Mouse (Mus musculus): ENCODE results near the gene Cop1. TPM values are rescaled to one million over a fixed set of nuclear protein-coding genes. Genes with fewer than 3 reads are reported as not detected.
"Not testable (repeated sequence)": the region's sequence is repeated elsewhere in the genome, so short reads cannot be mapped to it uniquely, and the experiment has no call there.

The Cop1 gene
- polyA plus RNA-seq (2015; fragmentation: Nextera tagmentation; extraction: Ambion mirVana): 55.6 and 73.0 TPM in 2 replicates

- peak within 1 kb of the TSS; percentile 63 for H3K4me3 ChIP-seq (replicated peaks)
- WGBS: under 1% methylated on average over 81 of the region's 97 CpGs
- H3K9ac ChIP-seq: peak within 1 kb of the TSS; percentile 70
- H3K27me3 ChIP-seq (replicated peaks); H3K9me3 ChIP-seq; H3K36me3 ChIP-seq; H3K4me1 ChIP-seq (replicated peaks): not testable (repeated sequence)
- peak within 1 kb of the TSS; percentile 87 for H3K27ac ChIP-seq
- H3K4me2 ChIP-seq (replicated peaks): peak within 1 kb of the TSS; percentile 64
- ATAC-seq: peak; percentile 98
These were observed at the start of gene Cop1 for GRCm38 (mm10) chr1:159231781-159232571. Cop1 (plus strand) TSS chr1:159232320.

- 74% methylated on average over 3 of the region's 3 CpGs for WGBS
- no peaks in the 10 kb centered on the region for H3K27me3 ChIP-seq (replicated peaks)
- ATAC-seq: no peak
These were observed 45.4 kb upstream of the Cop1 start for GRCm38 (mm10) chr1:159186741-159187140.

DNA sequence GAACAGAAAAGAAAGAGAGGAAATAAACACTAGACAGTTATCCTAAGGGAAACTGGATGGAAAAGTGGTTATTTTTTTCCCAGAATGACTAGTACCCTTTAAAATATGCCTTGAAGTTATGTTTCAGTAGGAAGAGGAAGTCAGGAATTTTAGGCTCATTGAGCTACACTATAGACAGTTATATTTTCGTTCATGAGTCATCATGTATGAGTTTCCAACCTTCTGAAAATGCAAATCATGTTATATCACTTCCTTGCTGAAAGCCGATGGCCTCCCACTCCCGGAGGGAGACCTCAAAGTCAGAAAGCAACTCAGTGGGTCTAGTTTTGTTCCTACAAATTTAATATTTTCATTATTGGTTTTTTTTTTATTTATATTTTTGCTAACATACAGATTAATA is 33.5 kb upstream of the Cop1 start:
- no peaks in the 10 kb centered on the region for H3K9me3 ChIP-seq

More at GRCm38 (mm10) chr1:159186741-159187140, 45.4 kb upstream of the Cop1 start:
- H3K4me2 ChIP-seq (replicated peaks): no peak overlapping the region
- H3K9me3 ChIP-seq: no peaks in the 10 kb centered on the region
- H3K36me3 ChIP-seq: no peaks in the 10 kb centered on the region
- no peak overlapping the region for H3K27ac ChIP-seq
- no peak overlapping the region for H3K9ac ChIP-seq
- H3K4me3 ChIP-seq (replicated peaks): no peak overlapping the region
- H3K4me1 ChIP-seq (replicated peaks): no peaks in the 10 kb centered on the region

GRCm38 (mm10) chr1:159199606-159200005 is 32.5 kb upstream of the Cop1 start:
- no peaks in the 10 kb centered on the region for H3K4me1 ChIP-seq (replicated peaks)
- no peak overlapping the region for H3K27ac ChIP-seq
- no peak for ATAC-seq
- no peak overlapping the region for H3K4me3 ChIP-seq (replicated peaks)
- H3K36me3 ChIP-seq: no peaks in the 10 kb centered on the region
- H3K9ac ChIP-seq: no peak overlapping the region
- H3K9me3 ChIP-seq: no peaks in the 10 kb centered on the region
- no peak overlapping the region for H3K4me2 ChIP-seq (replicated peaks)
- 46% methylated on average over 3 of the region's 3 CpGs for WGBS
- H3K27me3 ChIP-seq (replicated peaks): no peaks in the 10 kb centered on the region

More for the DNA sequence above, 33.5 kb upstream of the Cop1 start:
- H3K4me2 ChIP-seq (replicated peaks): no peak overlapping the region
- H3K9ac ChIP-seq: no peak overlapping the region
- ATAC-seq: no peak
- 74% methylated on average over 3 of the region's 3 CpGs for WGBS
- no peak overlapping the region for H3K4me3 ChIP-seq (replicated peaks)
- H3K36me3 ChIP-seq: no peaks in the 10 kb centered on the region
- H3K27me3 ChIP-seq (replicated peaks): no peaks in the 10 kb centered on the region
- H3K4me1 ChIP-seq (replicated peaks): no peaks in the 10 kb centered on the region
- H3K27ac ChIP-seq: no peak overlapping the region

GRCm38 (mm10) chr1:159201220-159201619 is 30.9 kb upstream of the Cop1 start:
- no peak overlapping the region for H3K27ac ChIP-seq
- no peak overlapping the region for H3K9ac ChIP-seq
- ATAC-seq: no peak
- H3K4me2 ChIP-seq (replicated peaks): no peak overlapping the region
- no peaks in the 10 kb centered on the region for H3K9me3 ChIP-seq
- H3K36me3 ChIP-seq: no peaks in the 10 kb centered on the region
- H3K27me3 ChIP-seq (replicated peaks): no peaks in the 10 kb centered on the region
- no peak overlapping the region for H3K4me3 ChIP-seq (replicated peaks)
- H3K4me1 ChIP-seq (replicated peaks): no peaks in the 10 kb centered on the region

DNA sequence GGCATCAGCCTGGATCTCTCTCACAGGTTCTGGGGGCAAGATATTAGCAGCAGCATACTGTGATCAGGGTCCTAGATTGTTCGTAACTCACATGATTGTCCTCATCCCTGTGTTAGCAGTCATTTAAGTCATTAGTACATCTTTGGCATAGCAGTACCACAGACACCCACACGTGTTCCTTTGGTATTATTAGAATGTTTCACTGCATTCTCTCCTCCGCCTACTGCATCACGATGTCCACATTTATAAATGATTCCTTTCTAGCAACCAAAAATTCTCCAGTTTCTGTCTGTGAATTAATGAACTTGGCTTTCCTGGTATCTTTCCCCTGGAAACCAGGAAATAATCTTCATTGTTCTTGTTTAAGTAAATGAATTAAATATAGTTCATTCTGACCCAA is 20.4 kb upstream of the Cop1 start:
- WGBS: 77% methylated on average over 4 of the region's 4 CpGs
- Histone ChIP-seq H3K9me3 (no peaks in the 10 kb centered on the region), H3K36me3 (no peaks in the 10 kb centered on the region), H3K4me3 (replicated peaks) (no peak overlapping the region), H3K4me2 (replicated peaks) (no peak overlapping the region), H3K9ac (no peak overlapping the region), H3K27ac (no peak overlapping the region), H3K27me3 (replicated peaks) (no peaks in the 10 kb centered on the region), H3K4me1 (replicated peaks) (no peaks in the 10 kb centered on the region)
- no peak for ATAC-seq

DNA sequence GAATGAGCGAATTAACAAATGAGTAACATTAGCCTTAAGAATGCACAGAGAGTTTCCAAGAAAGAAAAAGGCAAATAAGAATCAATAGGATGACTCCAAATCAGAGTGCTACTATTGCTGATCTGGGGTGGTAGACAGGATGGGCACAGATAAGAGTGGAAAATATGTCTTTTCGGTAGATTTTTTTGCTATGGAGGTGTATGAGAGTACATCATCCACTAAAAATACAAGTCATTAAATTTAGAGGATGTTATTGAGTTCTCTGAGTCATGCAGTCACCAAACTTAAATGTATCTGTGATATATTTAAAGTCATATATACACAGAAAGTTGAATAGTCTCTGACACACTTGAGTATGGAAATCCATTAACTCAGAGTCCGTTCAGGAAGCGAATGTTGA is 14.7 kb upstream of the Cop1 start:
- no peak overlapping the region for H3K9ac ChIP-seq
- no peak overlapping the region for H3K4me3 ChIP-seq (replicated peaks)
- 82% methylated on average over 4 of the region's 4 CpGs for WGBS
- H3K27me3 ChIP-seq (replicated peaks): no peaks in the 10 kb centered on the region
- no peaks in the 10 kb centered on the region for H3K4me1 ChIP-seq (replicated peaks)
- H3K27ac ChIP-seq: no peak overlapping the region
- ATAC-seq: no peak
- H3K9me3 ChIP-seq: no peaks in the 10 kb centered on the region
- no peak overlapping the region for H3K4me2 ChIP-seq (replicated peaks)
- no peaks in the 10 kb centered on the region for H3K36me3 ChIP-seq

DNA sequence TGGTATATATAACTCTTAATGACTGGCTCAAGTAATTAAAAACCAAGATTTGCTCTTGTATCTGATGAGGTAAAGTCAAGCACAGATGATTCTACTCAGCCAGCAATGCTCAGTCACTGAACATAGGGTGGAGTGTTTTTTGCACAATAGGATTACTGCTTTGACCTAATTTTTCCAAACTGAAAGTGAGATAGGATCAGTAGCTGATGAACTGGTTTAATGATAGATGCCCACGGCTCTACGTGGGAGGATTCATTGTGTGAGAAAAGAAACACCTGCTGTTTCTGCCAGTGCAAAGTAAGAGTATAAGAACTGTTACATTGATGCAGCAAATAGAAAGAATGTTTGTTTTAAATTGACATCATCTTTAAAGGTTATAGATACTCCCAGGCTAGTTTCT is 10.1 kb upstream of the Cop1 start:
- no peak overlapping the region for H3K4me3 ChIP-seq (replicated peaks)
- no peak overlapping the region for H3K27ac ChIP-seq
- no peaks in the 10 kb centered on the region for H3K27me3 ChIP-seq (replicated peaks)
- H3K36me3 ChIP-seq: no peaks in the 10 kb centered on the region
- no peaks in the 10 kb centered on the region for H3K4me1 ChIP-seq (replicated peaks)
- WGBS: 75% methylated on average over 2 of the region's 2 CpGs
- H3K9me3 ChIP-seq: no peaks in the 10 kb centered on the region
- H3K9ac ChIP-seq: no peak overlapping the region
- no peak overlapping the region for H3K4me2 ChIP-seq (replicated peaks)
- no peak for ATAC-seq

DNA sequence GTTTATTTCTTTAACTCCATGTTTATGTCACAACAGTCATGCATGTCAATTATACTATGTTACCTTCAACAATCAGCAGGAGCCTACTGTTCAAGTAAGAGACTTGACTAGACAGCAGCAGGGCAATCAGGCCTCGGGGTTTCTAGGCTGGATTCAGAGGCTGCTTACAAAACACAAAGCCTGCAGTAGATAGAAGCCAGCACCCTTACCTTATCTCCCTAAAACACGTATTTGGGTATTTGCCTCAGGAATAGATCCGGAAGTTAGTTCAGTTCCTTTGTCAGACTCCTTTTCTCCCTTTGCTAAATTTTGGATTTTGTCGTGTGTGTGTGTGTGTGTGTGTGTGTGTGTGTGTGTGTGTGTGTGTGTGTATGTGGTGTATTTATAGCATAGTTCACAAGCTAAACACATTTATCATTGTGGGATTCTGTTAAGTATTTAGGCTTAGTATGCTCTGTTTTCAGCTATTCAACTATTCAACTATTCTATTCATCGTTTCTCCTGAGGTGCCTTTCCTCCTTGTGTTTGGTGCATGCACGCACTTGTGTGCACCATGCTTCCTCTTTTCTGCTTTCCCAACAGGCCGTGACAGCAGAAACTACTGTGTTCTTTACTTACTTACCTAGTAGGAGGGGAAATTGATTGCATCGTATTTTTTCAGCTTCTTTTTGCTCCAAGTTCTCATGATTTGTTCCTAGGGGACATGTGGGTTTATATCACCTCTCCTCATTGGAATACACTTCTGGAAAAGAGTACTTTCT is 6.9 kb upstream of the Cop1 start:
- no peaks in the 10 kb centered on the region for H3K36me3 ChIP-seq
- H3K4me2 ChIP-seq (replicated peaks): no peak overlapping the region
- H3K27ac ChIP-seq: no peak overlapping the region
- no peaks in the 10 kb centered on the region for H3K9me3 ChIP-seq
- H3K4me1 ChIP-seq (replicated peaks): no peaks in the 10 kb centered on the region
- no peak overlapping the region for H3K9ac ChIP-seq
- no peaks in the 10 kb centered on the region for H3K27me3 ChIP-seq (replicated peaks)
- ATAC-seq: no peak
- 71% methylated on average over 8 of the region's 8 CpGs for WGBS
- H3K4me3 ChIP-seq (replicated peaks): no peak overlapping the region

DNA sequence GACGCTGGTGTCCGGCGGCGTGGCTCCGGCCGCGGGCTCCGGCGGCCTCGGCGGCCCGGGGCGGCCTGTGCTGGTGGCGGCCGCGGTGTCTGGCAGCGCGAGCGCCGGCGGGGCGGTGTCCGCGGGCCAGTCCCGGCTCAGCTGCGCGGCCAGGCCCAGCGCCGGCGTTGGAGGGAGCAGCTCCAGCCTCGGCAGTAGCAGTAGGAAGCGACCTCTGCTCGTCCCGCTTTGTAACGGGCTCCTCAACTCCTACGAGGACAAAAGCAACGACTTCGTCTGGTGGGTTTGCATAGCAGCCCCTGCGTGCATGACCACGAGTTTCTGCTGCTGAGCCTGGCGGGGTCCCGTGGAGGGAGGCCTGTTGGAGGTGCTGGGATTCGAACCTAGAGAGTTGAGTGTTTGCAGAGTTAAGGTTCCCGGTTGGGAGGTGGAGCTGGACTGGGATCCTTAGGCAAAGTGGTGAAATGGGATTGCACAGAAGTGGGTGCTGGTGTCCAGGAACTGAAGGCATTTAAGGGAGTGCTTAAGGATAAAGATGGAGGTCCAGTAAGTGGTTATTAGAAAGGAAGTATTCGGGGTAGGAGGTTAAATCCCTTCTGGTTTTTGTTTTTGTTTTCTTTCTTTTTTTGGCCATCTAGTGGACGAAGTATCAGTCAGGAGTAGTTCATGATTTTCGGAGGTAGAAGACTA is 597 bp downstream of the Cop1 start:
- H3K27ac ChIP-seq: peak overlapping the region; percentile 68; the same call in 1 of the 2 replicates
- ATAC-seq: peak; percentile 76
- H3K4me2 ChIP-seq (replicated peaks): peak overlapping the region; percentile 63
- peak overlapping the region; percentile 70 for H3K9ac ChIP-seq
- H3K4me1 ChIP-seq (replicated peaks); H3K9me3 ChIP-seq; H3K27me3 ChIP-seq (replicated peaks); H3K36me3 ChIP-seq: not testable (repeated sequence)
- peak overlapping the region; percentile 63 for H3K4me3 ChIP-seq (replicated peaks)
- whole genome bisulfite sequencing: 0% methylated on average over 29 of the region's 47 CpGs

- peaks cover 4% of the 10 kb centered on the region for H3K4me1 ChIP-seq (replicated peaks)
- H3K9me3 ChIP-seq: no peaks in the 10 kb centered on the region
- H3K36me3 ChIP-seq: no peaks in the 10 kb centered on the region
- no peaks in the 10 kb centered on the region for H3K27me3 ChIP-seq (replicated peaks)
- H3K27ac ChIP-seq: no peak overlapping the region
- H3K4me2 ChIP-seq (replicated peaks): peak overlapping the region; percentile 63
- H3K4me3 ChIP-seq (replicated peaks): peak overlapping the region; percentile 63
- 16% methylated on average over 5 of the region's 5 CpGs for WGBS
- H3K9ac ChIP-seq: no peak overlapping the region
- ATAC-seq: no peak
These were observed 1.3 kb downstream of the Cop1 start for GRCm38 (mm10) chr1:159233426-159233825.

- no peaks in the 10 kb centered on the region for H3K27me3 ChIP-seq (replicated peaks)
- H3K36me3 ChIP-seq: no peaks in the 10 kb centered on the region
- no peak overlapping the region; the same call in 1 of the 2 replicates for H3K4me2 ChIP-seq (replicated peaks)
- no peak overlapping the region for H3K27ac ChIP-seq
- H3K9me3 ChIP-seq: no peaks in the 10 kb centered on the region
- no peak overlapping the region for H3K9ac ChIP-seq
- H3K4me3 ChIP-seq (replicated peaks): no peak overlapping the region
- 70% methylated on average over 2 of the region's 2 CpGs for WGBS
- H3K4me1 ChIP-seq (replicated peaks): peaks cover 4% of the 10 kb centered on the region
- no peak for ATAC-seq
These were observed 2.4 kb downstream of the Cop1 start for GRCm38 (mm10) chr1:159234496-159234895.

All from intestine, embryonic 15.5 days (tissue).